Mouse (Mus musculus) adrenal gland (tissue): ENCODE data around the gene Id3.

Source experiments
- intact Hi-C: fragments of 180-260 bp; cut with DNase I; formaldehyde crosslinking; loops from one replicate; pipeline ENCODE4 v1.15.1; 2025

Id3 gene

DNA sequence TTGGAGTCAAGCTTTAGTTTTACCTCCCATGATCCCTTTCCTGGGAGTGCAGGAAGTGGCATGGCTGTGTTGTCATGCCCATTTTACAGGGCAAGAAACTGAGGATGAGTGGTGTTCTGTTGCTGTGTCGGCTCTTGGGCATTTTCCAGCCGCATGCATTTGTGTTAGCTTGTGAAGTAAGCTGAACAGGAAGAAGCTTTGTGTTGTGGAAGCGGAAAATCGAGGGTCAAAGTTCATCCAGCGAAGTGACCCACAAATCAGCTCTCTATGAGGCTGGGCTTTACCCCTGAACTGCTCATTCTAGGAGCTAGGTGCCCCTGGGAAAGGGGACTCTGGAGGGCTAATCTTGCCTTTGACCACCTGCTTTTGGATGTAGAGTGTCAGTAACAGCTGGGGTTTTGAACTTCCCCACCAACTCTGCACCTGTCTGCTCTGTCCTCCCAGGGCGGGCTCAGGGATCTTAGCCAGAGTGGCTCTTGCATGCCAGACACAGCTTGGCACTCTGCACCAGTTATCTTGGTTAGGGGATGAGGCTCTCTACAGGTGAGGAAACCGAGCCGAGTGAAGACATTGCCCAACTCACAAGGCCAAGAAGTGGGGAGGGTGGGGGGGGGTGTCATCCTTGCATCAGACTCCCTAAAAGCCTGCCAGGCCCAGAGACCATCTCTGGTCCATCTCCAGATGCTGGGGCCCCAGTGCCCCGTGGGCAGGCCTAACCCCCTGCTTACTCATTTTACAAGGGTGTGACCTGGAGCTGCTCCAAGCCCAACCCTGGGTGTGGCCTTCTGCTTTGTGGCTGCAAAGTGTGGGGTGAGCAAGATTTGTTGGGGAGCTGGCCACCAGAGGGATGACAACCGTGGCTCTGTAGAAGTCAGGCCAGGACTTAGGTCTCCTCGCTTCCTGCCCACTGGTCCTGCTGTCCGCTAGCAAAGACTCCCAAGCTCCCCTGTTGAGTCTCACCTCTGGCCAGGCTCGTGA lies 31.2 kb downstream of the Id3 start:
- intact Hi-C loops: no loop called here

DNA sequence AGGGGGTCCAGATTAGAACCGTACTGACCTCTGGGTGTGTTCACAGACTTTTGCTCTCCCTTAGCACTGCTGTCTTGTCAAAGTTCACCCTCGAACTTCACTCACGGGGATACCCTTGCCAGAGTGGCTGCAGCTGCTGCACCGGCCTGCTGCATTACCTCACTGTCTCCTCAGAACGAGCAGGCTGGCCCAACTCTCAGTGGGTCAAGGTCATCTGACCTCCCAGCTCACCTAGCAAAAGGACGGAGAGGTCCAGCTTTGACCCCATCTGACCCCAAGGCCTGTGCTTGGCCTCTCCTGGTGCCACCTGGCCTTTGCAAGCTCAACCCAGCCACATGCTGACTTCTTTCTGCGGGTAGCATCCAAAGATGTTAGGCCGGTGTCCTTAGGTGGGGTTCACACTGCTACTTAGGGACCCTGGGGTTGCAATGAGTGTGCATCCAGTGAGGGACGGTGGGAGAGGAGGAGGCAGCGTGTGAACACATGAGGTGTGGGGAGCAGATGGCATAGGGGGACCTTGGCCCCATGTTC lies 32.8 kb downstream of the Id3 start:
- intact Hi-C loops: no loop called here

GRCm38 (mm10) chr4:136177244-136177611 lies 33.9 kb downstream of the Id3 start:
- intact Hi-C loops: no loop called here

- intact Hi-C loops: no loop called here
Observed at GRCm38 (mm10) chr4:136177612-136178474, 34.5 kb downstream of the Id3 start.

- intact Hi-C loops: no loop called here
Observed at GRCm38 (mm10) chr4:136178475-136178921, 35.2 kb downstream of the Id3 start.

GRCm38 (mm10) chr4:136179456-136179855 lies 36.2 kb downstream of the Id3 start:
- intact Hi-C loops: no loop called here

DNA sequence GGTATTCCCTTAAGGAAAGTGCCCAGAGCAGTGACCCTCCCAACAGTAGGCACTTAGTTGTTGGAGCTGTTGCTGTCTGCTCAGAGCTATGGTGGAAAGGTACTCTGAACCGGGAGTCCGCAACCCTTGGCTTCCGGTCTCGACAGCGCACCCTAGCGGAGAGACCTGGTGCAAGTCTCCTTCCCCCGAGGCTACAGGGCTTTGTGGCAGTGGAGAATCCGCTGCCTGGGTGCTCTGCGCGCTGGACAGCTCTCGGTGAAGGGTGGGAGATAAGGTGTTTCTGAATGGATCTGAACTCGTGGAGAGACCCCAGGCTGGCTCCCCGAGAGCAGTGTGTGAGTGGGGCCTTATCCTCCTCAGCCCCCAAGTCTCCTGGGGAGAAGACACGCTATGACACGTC lies 36.7 kb downstream of the Id3 start:
- intact Hi-C loops: no loop called here

DNA sequence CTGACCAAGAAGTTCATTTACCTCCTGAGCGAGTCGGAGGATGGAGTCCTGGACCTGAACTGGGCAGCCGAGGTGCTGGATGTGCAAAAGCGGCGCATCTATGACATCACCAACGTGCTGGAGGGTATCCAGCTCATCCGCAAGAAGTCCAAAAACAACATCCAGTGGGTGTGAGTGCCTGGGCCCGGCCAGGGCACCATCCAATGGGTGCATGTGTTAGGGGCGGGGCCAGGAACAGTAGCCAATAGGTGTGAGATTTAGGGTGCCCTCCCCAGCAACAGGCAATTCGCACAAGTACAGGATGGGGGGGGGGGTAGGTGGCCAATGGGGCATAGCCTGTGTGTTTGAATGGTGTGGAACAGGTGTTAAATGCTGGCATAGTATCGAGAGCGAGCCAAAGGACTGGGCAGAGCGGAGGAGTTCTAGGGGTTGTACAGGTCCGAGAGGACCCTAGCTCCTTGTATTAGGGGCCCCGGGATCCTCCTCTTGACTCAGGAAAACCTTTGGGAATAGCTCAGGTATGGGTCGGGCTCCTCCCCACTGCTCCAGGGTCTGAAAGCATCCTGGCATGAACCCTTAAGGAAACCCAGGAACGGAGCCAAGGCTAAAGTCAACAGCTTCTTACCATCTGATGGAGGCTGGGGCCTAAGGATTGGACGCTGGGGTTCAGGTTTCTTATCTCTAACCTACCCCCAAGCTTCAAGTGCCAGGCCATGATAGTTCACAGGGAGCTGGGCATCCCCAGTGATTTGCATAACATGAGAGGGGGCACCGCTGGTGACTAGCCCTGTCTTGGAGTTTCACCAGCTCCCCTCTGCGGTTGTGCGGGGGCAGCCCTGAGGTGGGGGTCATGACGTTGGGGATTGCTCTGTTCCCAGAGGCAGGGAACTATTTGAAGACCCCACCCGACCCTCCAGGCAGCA lies 37.4 kb downstream of the Id3 start:
- intact Hi-C loops: no loop called here

DNA sequence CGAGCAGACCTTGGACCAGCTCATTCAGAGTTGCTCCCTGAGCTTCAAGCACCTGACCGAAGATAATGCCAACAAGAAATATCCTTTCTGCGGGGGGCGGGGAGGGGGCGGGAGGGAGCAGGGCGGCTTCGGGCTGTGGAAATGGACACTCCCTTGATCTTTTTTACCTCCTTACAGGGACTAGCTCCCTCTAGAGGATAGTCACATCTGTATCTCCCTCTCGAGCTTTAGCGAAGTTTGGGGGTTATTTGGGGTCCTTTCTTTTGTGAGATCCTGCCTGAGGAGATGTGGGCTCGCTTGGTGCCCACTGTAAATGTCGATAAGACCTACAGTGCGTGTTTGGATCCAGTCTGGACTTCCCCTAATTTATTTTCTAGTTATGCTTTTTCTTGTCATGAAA lies 38.1 kb downstream of the Id3 start:
- intact Hi-C loops: no loop called here

- intact Hi-C loops: no loop called here
Observed at GRCm38 (mm10) chr4:136185375-136185774, 42.1 kb downstream of the Id3 start.

DNA sequence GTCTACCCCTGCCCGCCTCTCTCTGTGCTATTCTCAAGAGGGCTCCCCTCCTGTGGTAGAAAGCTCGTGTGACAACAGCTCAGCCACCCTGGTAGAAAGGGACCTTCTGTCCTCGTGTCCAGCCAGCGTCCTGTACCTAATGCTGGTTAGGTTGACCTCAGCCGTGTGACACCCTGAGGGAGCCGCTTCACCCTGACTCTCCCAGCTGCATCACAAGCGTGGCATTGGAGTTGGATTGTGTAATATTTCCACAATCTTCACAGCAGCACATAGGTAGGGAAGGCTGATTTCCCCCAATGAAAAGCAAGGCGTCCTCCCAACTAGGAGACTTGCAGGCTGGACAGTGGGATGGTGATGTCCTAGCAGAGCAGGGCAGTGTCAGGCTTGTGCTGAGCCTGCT lies 43.0 kb downstream of the Id3 start:
- intact Hi-C loops: no loop called here

DNA sequence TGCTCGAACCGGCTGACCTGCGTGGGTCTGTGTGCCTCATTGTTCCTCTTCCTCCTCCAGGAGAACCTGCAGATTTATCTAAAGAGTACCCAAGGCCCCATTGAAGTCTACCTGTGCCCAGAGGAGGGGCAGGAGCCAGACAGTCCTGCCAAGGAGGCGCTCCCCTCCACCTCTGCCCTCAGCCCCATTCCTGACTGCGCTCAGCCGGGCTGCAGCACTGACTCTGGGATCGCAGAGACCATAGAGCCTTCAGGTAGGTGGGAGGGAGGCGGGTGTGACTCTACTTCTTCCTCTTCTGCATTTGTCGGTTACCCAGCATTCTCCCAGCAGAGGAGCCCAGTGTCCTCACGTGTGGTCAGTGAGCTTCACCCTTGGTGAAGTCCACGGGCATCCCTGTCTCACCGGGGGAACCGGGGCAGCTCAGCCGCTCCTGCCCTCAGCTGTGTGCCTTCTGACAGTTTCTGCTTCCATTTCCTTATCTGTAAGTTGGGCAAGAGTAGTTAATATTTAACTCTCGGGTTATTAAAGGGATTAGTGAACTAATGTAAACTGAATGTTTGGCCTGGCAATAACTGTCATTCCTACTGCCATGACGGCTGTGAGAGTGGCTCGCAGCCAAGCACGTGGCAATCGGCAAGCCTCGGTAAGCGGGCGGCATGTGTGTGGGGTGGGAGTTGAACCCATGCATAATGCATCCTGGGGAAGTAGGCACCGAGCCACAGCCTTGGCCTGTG lies 43.6 kb downstream of the Id3 start:
- intact Hi-C loops: no loop called here

DNA sequence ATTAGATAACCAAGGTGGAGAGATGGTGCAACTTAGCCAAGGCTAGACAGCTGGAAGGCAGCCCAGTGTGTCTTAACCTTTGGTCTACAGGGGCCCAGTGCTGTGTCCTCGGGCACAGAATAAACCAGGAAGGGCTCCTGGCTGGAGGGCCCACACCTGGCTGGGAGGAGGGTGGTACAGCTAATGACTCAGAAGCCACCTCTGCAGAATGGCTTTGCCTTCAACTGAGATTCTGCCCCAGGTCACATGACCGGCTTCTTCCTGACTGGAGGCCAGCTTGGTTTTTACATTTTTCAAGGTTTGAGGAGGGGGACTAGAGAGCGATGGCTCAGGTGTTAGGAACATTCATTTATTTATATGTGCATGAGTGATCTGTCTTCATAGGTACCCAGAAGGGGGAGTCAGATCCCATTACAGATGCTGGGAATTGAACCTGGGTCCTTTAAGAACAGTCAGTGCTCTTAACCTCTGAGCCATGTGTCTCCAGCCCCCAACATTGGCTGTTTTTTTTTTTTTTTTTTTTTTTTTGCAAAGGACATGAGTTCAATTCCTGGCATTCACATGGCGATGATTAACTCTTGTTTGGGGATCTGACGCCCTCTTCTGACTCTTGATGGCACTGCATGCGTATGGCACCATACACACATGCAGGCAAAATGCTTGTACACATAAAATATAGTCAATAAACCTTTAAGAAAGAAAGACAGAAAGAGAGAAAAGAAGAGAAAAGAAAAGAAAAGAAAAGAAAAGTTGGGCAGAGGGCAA lies 45.9 kb downstream of the Id3 start:
- intact Hi-C loops: no loop called here

- intact Hi-C loops: no loop called here
Observed at GRCm38 (mm10) chr4:136189912-136190311, 46.6 kb downstream of the Id3 start.

DNA sequence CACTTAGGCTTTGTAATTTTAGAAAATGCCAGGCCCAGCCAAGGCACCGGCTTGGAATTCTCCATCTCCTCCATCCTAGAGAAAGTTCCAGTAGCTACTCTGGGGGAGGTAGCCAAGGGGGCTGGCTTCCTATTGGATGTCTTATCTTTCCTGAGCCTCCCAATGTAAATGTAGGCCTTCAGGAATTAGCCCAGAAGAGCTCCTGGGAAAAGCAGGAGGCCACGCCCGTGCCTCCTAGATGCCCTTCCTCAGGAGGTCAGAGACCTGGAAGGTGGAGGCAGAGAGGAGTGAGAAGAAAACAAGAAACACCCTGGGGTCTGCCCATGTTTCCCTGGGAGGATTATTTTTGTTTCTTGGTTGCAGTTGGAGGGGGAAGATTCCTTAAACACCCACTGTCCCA lies 50.3 kb downstream of the Id3 start:
- intact Hi-C loops: no loop called here

- intact Hi-C loops: no loop called here
Observed at GRCm38 (mm10) chr4:136195029-136195428, 51.7 kb downstream of the Id3 start.
